Mouse (Mus musculus): ENCODE measurements at regions not wholly inside any gene's neighbourhood (a gene's known extent, or its start where the extent isn't known, plus 50 kb on each side); places are given as distances from the start of the nearest gene placed in this dataset.

DNA sequence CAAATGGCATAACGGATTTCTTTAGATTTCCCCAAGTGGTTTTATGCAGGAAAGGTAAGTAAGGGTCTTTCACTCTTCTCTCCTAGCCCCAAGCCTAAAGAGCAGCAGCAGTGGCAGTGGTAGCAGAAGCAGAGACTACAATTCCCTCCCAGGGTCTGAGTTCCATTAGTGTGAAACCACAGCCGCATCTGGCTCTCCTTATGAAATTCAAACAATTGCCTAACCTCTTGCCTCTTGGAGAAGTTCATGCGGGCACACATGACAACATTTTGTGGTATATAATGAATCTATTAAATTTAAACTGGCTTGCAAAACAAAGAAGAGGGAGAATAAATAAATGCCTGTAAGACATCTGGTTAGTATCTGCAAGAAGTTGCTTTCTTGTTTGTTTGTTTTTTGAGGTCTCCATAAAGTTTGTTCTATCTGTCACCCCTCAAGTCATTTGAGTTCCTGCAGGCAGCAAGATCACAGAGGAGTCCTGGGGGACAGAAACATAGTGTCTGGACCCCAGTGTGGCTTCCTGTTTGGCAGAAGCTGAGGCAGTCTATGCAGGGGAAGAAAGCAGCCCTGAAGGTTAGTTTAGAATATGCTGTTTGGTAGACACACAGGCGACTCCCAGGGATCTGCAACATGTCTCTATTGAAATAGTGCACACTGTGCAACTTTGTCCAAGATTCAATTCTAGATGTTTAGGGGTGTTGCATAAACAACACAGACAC, 578.9 kb downstream of the Kctd12 start:
- no peak for ATAC-seq (ENCODE audit: low TSS enrichment)

- no peak for ATAC-seq (ENCODE audit: low TSS enrichment)
Observed at GRCm38 (mm10) chr14:102402061-102402689, 580.3 kb downstream of the Kctd12 start.

DNA sequence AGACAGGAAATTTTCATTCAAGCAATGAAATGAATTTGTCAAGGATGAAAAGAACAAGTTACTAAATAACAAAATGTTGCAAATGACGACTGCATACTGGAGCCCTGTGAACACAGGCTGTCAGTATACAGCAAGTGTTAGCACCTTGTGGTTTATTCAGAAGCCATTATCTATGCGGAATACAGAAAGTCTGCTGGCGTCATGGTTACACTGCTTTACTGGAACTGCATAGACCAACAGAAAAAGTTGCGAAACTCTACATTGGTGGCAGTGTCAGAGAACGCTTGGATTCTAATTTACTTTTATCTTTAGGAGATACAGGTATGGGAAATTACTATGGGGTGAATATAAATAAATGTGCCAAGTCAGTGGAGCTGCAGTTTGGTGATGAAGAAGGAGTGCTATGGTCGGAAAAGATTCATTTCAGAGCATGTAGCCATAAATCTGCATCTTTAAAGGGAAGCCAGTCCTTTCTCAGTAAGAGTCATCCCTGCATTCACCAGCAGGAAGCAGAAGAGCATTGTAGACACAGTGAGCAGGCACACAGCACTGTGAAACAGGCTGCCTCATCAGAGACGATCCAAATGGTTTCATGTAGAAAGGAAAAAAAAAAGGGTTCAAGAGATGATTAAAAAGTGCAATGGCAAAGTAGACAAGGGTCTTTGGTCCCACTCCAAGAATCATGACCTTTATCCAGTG, 586.3 kb downstream of the Kctd12 start:
- ATAC-seq (ENCODE audit: low TSS enrichment), result no peak

DNA sequence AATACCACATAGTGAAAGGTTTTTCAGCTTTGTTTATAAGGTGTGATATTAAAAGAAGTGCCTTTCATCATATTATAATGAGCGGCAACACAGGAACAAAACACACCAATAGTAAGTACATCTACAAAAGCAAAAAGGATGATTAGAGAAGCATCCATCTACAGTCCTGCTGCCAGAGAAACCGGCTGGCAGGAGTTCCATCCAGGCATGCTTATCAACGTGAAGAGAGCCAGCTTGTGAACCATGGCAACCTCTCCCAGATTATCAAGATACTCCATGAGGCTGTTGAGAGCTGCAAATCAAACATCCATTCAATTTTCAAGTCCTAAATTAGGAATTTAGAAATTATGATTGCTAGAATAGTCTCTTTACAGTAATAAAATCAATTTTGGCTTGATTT, 590.1 kb downstream of the Kctd12 start:
- no peak for ATAC-seq (ENCODE audit: low TSS enrichment)

DNA sequence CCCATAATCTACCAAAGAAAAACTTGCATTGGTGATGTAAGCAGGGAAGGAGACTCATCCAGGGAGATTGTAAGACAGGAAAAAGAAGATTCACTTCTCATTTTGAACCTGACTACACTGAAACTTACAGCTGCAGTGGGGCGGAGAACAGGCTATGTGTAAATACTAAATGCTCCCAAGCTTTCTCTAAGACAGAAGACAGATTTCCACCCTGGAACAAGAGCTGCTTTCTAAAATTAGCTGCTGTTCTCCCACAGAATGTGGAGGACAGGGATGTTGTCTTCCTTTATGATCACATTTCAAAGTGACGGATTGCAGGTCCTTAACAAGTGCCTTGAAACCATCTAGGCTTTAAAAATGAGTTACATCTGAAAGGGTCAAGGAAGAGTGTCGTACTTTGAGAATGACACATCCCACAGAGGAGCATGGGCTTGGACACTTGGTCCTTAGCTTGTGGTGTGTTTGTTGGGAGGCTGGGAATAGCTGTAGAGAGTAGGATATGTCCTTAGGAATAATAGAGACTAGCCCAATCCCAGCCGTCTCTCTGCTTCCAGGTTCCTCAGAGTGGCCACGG, 609.4 kb downstream of the Kctd12 start:
- ATAC-seq (ENCODE audit: low TSS enrichment), result peak; percentile 99

- ATAC-seq (ENCODE audit: low TSS enrichment), result no peak
Observed at GRCm38 (mm10) chr14:102361589-102361988, 620.8 kb downstream of the Kctd12 start.

DNA sequence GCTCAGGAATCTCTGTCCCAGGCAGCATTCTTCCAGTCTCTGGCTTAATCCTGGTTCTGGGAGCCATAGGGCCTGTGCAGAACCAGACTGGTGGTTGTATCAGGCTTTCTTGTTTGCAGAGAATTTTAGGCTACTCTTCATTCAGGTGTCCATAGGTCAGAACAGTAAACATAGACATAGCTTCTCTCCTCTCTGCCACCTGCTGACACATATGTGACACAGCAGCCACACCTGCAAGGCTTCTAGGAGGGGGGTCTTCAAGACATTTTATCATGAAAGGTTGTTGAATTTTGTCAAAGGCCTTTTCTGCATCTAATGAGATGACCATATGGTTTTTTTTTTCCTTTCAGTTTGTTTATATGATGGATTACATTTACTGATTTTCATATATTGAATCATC, 599.7 kb downstream of the Lmo7 start:
- ATAC-seq (ENCODE audit: low TSS enrichment), result no peak

DNA sequence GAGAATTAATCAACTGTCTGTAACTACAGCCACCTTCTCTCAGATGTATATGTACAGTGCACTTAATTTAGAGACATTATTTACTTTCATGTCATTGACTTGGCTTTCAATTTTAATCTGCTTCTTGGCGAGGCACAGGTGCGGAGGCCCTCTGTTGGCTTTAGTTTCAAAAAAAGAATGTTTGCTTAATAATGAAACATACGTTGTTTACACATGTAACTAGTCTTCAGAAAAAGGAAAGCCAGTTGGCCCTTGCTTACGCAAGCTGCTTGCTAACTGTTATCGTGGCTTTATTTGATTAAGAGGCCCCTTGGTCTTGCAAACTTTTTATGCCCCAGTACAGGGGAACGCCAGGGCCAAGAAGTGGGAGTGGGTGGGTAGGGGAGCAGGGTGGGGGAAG, 576.6 kb downstream of the Lmo7 start:
- no peak for ATAC-seq (ENCODE audit: low TSS enrichment)

DNA sequence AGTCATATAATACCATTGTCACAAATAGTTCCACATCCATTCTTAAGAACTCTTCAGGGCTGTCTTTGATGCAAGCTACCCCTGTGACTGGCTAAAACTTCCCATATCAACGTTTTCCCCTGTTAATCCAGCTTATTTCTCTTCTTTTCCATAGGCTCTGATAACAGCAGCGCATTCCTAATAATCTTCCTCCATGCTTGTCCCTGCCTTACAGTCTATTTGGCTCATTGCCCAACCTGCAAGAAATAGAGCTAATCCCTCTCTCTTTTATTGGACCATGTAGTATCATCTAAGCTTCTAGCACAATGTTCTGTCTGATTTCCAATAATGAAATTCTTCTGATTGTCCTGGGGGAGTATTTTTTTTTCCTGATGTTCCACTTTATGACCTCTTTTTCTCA, 573.1 kb downstream of the Lmo7 start:
- no peak for ATAC-seq (ENCODE audit: low TSS enrichment)

- ATAC-seq (ENCODE audit: low TSS enrichment), result no peak
Observed at GRCm38 (mm10) chr14:102300251-102300650, 570.5 kb downstream of the Lmo7 start.

- no peak for ATAC-seq (ENCODE audit: low TSS enrichment)
Observed at GRCm38 (mm10) chr14:102291361-102291760, 561.6 kb downstream of the Lmo7 start.

GRCm38 (mm10) chr14:102250076-102250475, 520.3 kb downstream of the Lmo7 start:
- no peak for ATAC-seq (ENCODE audit: low TSS enrichment)

GRCm38 (mm10) chr14:102248581-102248980, 518.8 kb downstream of the Lmo7 start:
- ATAC-seq (ENCODE audit: low TSS enrichment), result no peak

DNA sequence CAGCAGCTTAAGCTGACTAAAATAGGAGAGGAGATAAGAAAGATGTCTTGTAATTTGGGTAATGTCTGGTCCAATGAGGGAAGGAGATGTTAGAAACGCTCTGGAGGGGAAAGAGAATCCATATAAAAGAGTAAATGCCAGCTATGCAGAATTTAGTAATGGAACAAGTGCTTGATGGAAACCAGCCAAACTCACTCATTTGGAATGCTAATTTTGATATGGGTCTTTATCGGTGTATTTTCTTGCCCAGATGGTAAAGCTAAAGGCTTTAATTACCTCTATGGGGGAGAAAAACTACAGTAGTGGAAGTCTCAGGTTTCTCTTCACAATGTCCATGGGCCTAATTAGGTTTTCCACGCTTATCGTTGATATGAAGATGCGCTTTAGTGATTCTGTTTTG, 518.3 kb downstream of the Lmo7 start:
- no peak for ATAC-seq (ENCODE audit: low TSS enrichment)

DNA sequence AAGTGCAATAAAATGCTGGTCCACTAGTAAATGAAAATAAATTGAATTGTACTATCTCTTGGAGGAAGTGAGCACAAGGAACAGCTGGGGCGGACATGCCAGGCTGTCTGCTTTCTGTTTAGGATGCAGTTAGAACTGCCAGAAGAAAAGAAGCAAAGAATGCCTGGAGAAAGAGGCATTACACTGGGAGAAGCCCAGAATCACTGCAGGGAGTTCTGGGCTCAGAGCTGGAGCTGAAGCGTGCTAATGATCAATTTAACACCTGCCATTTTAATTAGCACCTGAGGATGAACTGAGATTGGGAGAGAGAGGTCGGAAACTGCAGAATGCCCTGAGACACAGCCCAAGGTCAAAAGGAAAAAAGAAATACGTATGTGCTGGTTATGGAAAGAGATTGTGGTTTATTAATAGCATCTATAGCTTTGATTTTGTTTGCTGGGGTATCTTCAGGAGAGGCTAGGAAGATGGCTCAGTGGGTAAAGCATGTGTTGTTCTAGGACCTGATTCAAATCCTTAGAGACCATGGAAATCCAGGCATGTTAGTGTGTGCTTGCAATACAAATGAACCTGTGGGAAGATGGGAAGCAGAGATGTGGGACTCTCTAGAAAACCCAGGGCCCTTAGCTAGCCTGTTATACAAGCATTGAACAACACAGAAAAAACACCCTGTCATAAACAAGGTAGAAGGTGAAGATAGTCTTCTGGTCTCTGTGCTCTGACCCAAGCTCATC, 514.2 kb downstream of the Lmo7 start:
- ATAC-seq (ENCODE audit: low TSS enrichment), result no peak

DNA sequence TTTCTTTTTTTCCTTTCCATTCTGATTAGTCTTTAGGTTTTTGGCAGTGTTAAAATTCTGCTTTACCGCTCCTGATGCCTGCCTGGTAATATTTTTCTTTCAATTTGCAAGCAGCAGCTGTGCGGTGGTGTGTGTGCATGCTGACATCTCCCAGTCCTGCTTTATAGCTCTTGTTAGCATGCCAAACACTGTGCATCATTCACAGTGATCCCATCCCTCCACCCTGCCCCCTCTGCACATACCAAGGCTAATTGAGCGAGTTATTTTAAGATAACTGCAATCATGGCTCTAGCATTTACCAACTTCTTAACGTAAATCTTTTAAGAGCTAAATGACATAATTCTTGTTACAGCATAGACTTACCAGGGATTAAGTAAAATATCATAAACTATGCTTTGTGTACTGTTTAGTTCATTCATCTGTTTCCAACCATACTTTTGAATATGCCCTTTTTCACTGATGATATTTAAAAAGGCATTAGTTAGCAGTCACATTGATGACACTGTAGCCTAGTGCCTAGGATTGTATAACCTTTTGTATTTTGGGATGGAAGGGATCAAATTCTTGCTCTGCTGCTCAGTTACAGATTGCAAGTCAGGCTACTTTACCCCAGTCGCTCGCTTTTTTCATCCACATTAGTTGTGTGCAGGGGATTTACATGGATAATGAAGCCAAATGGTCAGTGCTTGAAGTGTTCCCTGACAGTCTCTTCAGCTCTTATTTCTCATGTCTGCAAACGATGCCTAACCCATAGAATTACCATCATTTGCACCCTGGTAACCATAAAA, 487.0 kb downstream of the Lmo7 start:
- ATAC-seq (ENCODE audit: low TSS enrichment), result peak; percentile 82

- ATAC-seq (ENCODE audit: low TSS enrichment), result no peak
Observed at GRCm38 (mm10) chr14:102215267-102215964, 485.7 kb downstream of the Lmo7 start.

DNA sequence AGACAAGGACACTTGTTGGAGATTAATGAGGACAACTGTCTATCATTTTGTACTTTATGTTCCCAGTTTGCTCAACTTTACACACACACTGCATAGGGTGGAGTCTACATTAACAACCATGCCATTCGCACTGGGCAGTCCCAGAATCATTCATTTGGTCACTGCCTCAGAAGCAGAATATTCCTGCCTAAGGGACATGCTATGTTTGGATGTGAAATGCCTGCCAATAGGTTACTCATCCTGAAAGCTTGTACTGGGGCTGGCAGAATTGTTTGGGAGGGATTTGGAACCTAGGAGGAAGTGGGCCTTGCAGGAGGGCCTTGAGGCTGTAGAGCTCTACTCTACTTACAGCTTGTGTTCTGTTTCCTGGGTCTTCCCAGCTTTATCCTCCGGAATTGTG, 482.3 kb downstream of the Lmo7 start:
- no peak for ATAC-seq (ENCODE audit: low TSS enrichment)

DNA sequence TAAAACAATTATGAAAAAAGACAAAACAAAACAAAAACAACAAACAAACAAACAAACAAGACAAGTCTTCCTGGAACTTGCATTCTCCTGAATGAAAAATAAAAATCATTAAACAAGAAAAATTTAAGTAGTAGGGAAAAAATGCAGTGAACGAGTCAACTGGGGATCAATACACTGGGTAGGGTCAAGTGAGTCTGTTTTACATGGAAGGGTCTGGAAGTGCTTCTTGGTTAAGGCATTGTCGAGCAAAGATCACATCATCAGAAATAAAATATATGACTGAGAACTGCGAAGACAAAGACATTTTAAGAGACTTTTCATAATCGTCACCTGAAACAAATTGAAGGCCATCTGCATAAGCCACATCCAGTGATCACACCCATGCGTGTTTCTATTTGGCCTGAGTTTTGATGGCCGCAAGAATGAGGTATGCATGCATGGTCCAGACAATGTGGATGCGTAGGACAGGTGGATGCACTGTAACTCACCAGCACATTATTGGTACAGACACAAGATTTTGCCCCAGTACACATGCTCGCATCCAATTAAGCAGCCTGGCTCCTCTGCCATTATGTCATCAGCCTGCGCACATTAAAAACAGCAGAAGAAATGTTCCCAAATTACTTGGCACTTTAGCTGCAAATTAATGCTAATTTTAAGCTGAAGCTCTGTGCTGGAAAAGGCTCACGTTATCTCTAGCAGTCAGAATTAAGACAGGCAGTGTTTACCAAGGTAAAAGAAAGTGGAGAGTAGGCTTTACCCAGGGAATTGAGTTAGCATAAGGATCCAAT, 475.3 kb downstream of the Lmo7 start:
- ATAC-seq (ENCODE audit: low TSS enrichment), result 0 out of 2 replicates have a peak, but pooled peaks have one; percentile 20

- ATAC-seq (ENCODE audit: low TSS enrichment), result peak; percentile 100
Observed at GRCm38 (mm10) chr14:102199430-102199829, 469.7 kb downstream of the Lmo7 start.

All from frontal cortex, adult (tissue).